Mouse (Mus musculus) cerebellum, adult 2 months (tissue): Measurements from ENCODE around the gene Rimbp2.

Source experiments
- CTCF ChIP-seq: fragments of 200-500 bp; IDR thresholded peaks from 2 replicates; pipeline ENCODE4 v1.5.1; 2011; ENCODE audit warnings: low read depth, mild to moderate bottlenecking, control low read depth, low read length, moderate library complexity, borderline replicate concordance; ENCODE audit not compliant: insufficient read depth
- POLR2A ChIP-seq: fragments of 200-500 bp; IDR thresholded peaks from 2 replicates; pipeline ENCODE4 v1.6.1; 2011; ENCODE audit warnings: low read length, control low read depth, borderline replicate concordance; ENCODE audit not compliant: insufficient read depth

GRCm38 (mm10) chr5:128903120-128903519 lies 50.2 kb downstream of the Rimbp2 start:
- TF ChIP-seq CTCF (no peak), POLR2A (no peak)
